Mouse (Mus musculus): ENCODE results near the gene Gm26566.

DNA sequence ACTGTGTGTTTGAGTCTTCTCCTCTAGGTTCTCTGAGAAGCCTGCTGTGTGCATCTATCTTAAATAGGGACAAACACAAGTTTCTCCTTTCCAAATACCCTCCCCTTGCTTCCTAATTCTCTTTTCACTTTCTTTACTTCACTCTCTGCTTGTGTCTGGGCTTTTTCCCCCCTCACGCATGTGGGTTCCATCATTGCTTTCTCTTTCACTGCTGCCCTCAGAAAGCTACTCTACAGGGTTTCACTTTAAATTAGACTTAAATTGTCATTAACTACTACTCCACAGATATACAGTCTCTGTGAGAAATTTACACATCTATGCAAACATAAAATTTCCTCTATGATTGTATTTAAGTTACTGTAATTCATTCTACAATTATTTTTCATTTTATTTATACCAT is 37.8 kb upstream of the Gm26566 start, which contains the start of gene Ifna2:
- TF ChIP-seq EP300 (IDR thresholded peaks at IDR 0.05; ENCODE audit: low read depth) (no peak), CTCF (IDR thresholded peaks at IDR 0.05; ENCODE audit: low read depth) (no peak)

All from heart, postnatal 0 days (tissue).